Mouse (Mus musculus) lung, postnatal 25 days (tissue): ENCODE measurements around the gene Strada.
"Not testable (repeated sequence)": the region's sequence is repeated elsewhere in the genome, so short reads cannot be mapped to it uniquely, and the experiment has no call there.

Experiments used
- DNase-seq: peaks from one replicate; pipeline ENCODE4 v3.0.0; 2022; ENCODE audit warnings: low spot score

Strada gene

DNA sequence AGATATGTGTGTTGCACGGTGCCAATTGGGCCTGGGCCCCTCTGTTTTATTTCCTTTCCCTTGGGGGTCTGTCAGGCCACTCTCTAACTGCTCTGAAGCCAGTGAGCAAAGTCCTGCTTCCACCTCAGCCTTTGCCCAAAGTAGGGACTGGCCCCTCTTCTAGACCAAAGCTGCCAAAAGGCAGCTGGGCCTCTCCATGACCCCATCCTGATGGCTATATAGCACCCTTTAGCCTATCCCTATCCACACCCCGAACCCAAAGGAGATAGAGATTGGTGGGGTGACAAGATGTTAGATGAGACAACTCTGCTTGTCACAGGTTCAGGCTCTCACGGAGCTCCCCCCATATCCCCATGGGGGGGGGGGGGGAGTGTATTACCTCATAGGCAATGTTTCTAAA, 46.2 kb downstream of the Strada start:
- DNase-seq = no peak

DNA sequence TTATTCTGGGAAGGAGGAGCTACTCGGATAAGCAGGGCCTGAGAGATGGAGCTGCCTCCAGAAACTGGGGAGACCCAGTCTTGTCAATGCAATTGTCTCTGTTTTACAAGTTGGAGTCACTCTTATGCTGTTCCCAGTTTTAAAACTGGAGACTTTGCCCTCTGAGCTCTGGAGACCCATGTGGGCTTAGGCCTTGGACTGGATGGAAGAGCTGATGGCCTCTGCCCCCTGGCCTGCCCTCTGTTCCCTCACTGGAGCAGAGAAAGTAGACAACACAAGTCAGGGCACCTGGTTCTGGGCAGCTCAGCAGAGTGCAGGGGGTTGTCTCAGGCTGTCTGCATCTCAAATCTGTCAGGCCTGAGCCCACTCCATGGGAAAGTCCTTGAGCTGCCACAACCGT, 47.2 kb downstream of the Strada start:
- DNase-seq = no peak

DNA sequence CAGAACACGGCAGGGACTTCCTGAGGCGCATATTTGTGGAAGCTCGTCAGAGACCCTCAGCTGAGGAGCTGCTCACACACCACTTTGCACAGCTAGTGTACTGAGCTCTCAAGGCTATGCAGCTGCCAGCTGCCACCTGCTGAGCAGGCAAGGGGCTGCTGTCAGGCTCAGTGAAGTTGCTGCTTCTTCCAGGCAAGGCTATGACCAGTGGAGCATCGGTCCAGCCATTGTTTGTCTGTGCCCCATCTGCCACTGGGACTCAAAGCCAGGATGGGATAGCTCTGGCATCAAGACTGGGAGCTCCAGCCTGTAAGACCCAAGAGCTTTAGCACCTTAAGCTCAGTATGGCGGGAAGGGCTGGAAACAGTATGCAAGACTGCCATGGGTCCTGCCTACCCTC, 47.9 kb downstream of the Strada start:
- DNase-seq = no peak

DNA sequence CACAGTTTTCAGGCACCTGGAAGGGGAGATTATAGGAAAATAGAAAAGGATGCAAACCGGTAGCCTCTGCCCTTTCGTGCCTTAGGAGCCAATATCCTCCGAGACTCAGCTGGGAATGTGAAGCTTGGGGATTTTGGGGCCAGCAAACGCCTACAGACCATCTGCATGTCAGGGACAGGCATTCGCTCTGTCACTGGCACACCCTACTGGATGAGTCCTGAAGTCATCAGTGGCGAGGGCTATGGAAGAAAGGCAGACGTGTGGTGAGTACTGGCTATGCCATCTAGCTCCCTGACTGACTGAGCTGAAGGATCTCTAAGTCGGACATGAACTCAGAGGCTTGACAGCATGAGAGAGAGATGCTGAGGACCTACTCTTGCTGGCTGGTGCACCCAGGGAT, 49.8 kb downstream of the Strada start:
- no peak for DNase-seq

DNA sequence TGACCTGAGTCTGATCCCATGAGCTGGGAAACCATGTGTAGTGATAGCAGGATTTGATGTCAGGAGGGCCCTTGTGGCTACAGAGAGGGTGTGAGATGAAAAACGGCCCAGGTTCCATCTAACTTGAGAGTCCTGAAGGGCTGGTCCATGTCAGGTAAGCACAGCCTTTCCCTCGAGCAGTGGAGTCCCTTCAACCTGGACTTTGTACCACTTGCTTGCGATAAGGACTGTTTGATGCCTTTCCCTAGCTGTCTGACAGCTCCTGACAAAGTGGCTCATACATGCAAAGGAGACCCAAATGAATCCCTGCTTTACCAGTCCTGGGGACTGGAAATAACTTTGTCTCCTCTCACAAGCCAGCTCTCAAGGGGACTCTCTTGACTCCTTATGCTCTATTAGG, 50.7 kb downstream of the Strada start:
- DNase-seq = no peak

DNA sequence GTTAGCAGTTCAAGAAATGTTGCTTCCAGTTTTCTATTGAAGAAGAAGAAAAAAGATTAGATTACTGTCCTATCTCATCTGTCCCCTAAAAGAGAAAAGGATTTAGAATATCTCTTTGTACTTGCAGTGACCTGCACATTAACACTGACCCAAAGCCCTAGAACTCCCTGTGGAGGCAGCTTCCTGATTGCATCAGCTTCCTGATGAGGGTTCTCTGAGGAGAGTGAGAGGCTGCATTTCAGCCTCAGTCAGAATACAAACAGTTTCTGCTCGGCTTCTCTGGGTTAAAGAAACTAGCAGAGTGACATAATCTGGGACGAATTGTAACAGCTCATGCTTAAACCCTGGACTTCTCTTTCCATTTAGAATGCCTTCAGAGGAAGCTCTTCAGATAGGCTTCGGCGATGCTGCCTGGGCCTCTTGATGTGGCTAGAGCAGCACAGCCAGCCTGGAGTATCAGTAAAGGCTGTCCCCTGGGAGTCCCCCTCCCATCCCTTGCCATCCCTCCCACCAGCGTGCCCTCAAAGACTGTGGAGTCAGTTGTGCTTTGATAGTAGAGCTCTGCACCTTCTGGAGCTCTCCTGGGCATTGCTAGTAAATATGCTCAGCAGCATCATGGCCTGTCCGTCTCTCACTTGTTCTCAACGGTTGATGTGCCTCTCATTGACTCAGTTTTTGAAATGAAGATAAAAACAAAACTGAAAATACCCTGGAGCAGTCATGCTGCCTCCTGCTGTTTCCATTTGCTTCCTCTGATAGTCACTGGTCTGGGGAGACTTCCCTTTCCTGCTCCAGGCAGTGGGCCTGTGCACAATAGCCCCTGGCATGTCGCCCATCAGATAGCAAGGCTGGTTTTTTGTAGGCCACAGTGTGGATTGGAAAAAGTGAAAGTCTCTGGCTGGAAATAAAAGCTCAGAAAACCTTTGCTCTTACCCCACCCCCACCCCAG, 67.1 kb downstream of the Strada start:
- peak; percentile 93 for DNase-seq

DNA sequence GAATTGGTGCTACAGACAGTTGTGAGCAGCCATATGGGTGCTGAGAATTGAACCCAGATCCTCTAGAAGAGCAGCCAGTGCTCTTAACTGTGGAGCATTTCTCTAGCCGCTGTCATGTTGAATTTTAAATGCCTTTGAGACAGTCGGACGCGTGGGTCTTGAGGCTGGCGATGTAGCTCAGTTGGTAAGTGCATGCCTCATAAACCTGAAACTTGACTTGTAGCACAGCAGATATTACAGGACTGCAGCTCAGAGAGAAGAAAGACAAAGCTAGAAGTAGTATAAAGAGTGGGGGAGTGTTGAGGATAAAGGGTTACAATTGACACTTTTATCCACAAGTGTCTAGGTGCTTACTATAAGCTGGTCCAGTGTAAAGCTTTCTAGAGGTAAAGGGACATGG, 69.5 kb downstream of the Strada start:
- no peak for DNase-seq

DNA sequence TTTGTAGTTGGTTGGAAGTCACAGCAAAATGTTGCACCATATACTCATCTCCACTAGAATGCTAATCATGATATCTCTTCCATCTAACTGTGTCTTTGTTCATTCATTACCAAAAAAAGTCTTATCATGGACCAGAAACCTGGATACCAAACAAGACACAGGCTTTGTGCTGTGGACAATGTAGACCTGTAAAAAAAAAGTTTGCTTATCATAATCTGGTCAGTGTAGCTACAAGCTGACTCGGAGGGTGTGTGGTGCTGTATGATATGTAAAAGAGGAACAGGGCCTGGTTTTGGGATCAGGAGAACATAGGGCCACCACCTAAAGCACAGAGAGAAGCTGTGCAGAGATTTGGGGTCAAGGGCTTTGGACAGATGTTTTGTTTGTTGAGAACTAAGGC, 72.5 kb downstream of the Strada start:
- no peak for DNase-seq

DNA sequence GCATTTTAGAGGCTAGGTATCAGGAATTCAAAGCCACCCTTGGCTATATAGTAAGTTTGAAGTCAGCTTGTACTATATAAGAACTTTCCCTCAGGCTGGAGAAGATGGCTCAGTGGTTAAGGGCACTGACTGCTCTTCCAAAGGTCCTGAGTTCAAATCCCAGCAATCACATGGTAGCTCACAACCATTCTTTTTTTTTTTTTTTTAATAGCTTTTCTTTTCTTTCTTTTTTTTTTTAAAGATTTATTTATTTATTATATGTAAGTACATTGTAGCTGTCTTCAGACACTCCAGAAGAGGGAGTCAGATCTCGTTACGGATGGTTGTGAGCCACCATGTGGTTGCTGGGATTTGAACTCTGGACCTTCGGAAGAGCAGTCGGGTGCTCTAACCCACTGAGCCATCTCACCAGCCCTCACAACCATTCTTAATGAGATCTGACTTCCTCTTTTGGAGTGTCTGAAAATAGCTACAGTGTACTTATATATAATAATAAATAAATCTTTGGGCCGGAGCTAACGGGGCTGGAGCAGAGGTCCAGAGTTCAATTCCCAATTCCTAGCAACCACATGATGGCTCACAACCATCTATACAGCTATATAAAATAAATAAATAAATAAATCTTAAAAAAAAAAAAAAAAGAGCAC, 75.1 kb downstream of the Strada start:
- DNase-seq = not testable (repeated sequence)

DNA sequence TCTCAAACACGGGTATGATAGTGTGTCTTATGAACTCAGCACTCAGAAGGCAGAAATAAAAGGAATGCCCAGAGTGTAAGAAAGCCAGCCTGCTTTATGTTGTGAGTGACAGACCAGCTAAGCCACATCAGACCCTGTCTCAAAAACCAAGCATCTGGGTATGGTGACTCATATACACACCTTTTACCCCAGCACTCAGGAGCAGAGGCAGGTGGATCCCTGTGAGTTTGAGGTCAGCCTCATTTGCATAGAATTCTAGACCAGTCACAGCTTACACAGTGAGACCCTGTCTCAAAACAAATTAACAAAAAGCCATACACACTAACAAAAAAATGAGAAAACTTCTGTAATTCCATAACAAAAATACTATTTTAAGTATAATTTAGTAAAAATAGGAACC, 76.1 kb downstream of the Strada start:
- DNase-seq = no peak

DNA sequence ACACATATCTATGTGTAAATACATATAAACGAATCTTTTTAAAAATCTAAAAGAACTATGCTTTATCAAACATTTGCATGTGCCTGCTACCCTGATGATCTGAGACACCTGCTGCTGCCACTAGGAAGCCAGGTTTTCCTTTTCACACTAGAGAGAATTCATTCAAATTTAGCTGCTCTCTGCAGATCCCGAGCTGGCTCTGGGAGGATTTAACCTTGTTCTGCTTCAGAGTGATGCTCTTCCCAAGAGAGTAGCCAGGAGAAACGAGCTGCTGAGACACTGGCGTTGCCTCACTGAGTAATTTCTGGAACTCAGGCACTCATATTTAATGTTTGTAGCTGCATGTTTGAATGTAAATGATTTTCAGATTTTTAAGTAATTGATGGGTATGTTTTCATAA, 77.2 kb downstream of the Strada start:
- no peak for DNase-seq

DNA sequence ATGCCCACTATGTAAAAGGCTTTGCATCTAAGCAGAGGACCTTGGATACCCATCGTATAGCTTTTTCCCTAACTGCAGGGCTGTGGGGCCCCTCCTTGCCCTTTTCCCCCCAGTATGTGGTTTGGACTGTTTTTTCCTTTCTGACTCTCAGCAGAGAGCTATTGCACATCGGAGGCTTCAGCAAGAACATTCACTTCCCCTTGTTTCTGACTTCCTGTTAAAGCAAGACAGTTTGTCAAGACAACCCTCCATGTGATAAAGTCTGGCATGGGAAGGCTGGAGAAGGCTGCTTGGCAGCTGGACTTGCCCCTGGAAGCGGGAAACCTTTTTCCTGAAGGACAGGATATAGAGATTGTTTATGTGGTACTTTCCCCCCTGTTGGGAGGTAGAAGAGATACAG, 79.2 kb downstream of the Strada start:
- peak; percentile 80 for DNase-seq

DNA sequence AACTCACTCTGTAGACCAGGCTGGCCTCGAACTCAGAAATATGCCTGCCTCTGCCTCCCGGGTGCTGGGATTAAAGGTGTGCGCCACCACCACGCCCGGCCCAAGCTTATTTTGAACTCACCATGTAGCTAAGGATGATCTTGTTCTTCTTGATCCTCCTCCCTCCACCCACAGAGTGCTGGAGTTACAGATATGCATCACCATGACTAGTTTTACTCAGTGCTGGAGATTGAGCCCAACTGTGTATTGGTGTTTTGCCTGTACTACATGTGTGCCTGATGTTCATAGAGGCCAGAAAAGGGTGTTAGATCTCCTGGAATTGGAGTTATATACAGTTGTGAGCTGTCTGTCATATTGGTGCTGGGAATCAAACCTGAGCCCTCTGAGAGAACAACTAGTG, 79.7 kb downstream of the Strada start:
- DNase-seq = no peak
